Mouse (Mus musculus) embryonic fibroblast, embryonic 13.5 days (primary cell): ENCODE results near the gene Ncbp3.

Experiments used
- CTCF ChIP-seq: IDR thresholded peaks from 2 replicates; pipeline ENCODE4 v1.5.1; 2011; ENCODE audit warnings: mild to moderate bottlenecking, control low read depth, low read length, moderate library complexity, borderline replicate concordance; ENCODE audit not compliant: insufficient read depth
- POLR2A ChIP-seq: IDR thresholded peaks from 2 replicates; pipeline ENCODE4 v1.6.1; 2011; ENCODE audit warnings: low read depth, mild to moderate bottlenecking, control low read depth, low read length, moderate library complexity

DNA sequence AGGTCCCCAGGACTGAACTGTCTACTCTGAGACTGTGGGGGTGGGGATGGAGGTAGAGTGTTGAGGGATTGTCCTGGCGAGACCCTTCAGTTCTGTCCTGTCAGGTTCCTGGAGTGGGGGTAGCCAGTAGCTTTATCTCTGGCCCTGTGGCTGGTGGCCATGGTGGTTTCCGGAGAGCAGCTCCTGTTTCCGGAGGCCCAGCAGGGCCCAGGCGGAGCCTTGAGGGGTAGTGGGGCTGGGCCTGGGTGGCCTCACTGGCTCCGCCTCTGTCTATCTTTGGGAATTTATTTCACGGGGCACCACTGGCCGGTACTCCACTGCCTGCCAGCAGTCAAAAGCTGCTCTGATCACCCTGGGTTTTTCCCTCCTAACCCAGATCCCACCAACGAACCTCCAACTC is 48.8 kb upstream of the Ncbp3 start, which contains the start of gene P2rx1:
- no peak for TF ChIP-seq POLR2A
- no peak for TF ChIP-seq CTCF
